Mouse (Mus musculus) urinary bladder, postnatal 10 days (tissue): Measurements from ENCODE around the gene Pprc1.

Source experiments
- DNase-seq: peaks from one replicate; pipeline ENCODE4 v3.0.0; 2022; ENCODE audit warnings: low spot score

Pprc1 gene

GRCm38 (mm10) chr19:46044271-46044992 lies at the start of gene Pprc1:
Gene Pprc1 (plus strand): TSS chr19:46044886.
- DNase-seq, result no peak

- DNase-seq, result no peak
Observed at GRCm38 (mm10) chr19:45997365-45997764, 47.3 kb upstream of the Pprc1 start.

- peak; percentile 64 for DNase-seq
Observed at GRCm38 (mm10) chr19:45997785-45998693, 46.6 kb upstream of the Pprc1 start, which contains the start of gene Armh3. Gene Armh3 (minus strand): TSS chr19:45998488.

- no peak for DNase-seq
Observed at GRCm38 (mm10) chr19:45998694-45999217, 45.9 kb upstream of the Pprc1 start.

- no peak for DNase-seq
Observed at GRCm38 (mm10) chr19:45999378-45999777, 45.3 kb upstream of the Pprc1 start.

GRCm38 (mm10) chr19:46002279-46002678 lies 42.4 kb upstream of the Pprc1 start:
- no peak for DNase-seq

GRCm38 (mm10) chr19:46003371-46004226 lies 41.1 kb upstream of the Pprc1 start, which contains the start of gene Hps6:
Gene Hps6 (plus strand): TSS chr19:46003508.
- DNase-seq, result peak; percentile 44

- DNase-seq, result no peak
Observed at GRCm38 (mm10) chr19:46004814-46005466, 39.7 kb upstream of the Pprc1 start.

- DNase-seq, result no peak
Observed at GRCm38 (mm10) chr19:46005680-46006079, 39.0 kb upstream of the Pprc1 start.

GRCm38 (mm10) chr19:46014572-46015178 lies 30.0 kb upstream of the Pprc1 start:
- DNase-seq, result peak; percentile 59

- DNase-seq, result no peak
Observed at GRCm38 (mm10) chr19:46016023-46016422, 28.7 kb upstream of the Pprc1 start.

- no peak for DNase-seq
Observed at GRCm38 (mm10) chr19:46024959-46025358, 19.7 kb upstream of the Pprc1 start.

- DNase-seq, result no peak
Observed at GRCm38 (mm10) chr19:46026567-46026966, 18.1 kb upstream of the Pprc1 start.

- DNase-seq, result no peak
Observed at GRCm38 (mm10) chr19:46028747-46029320, 15.9 kb upstream of the Pprc1 start.

- DNase-seq, result no peak
Observed at GRCm38 (mm10) chr19:46029652-46030051, 15.0 kb upstream of the Pprc1 start.

GRCm38 (mm10) chr19:46030196-46030983 lies 14.3 kb upstream of the Pprc1 start:
- no peak for DNase-seq

- no peak for DNase-seq
Observed at GRCm38 (mm10) chr19:46031689-46032432, 12.8 kb upstream of the Pprc1 start.

GRCm38 (mm10) chr19:46032731-46033510 lies 11.8 kb upstream of the Pprc1 start:
- DNase-seq, result no peak
